Mouse (Mus musculus): ENCODE data around the gene St8sia6.
"Not testable (repeated sequence)": the region's sequence is repeated elsewhere in the genome, so short reads cannot be mapped to it uniquely, and the experiment has no call there.

The St8sia6 gene

GRCm38 (mm10) chr2:13757412-13757811 lies 36.5 kb downstream of the St8sia6 start:
- DNase-seq: no peak

- DNase-seq: no peak
Observed at GRCm38 (mm10) chr2:13755733-13756132, 38.1 kb downstream of the St8sia6 start.

GRCm38 (mm10) chr2:13751691-13752090 lies 42.2 kb downstream of the St8sia6 start:
- DNase-seq: no peak

DNA sequence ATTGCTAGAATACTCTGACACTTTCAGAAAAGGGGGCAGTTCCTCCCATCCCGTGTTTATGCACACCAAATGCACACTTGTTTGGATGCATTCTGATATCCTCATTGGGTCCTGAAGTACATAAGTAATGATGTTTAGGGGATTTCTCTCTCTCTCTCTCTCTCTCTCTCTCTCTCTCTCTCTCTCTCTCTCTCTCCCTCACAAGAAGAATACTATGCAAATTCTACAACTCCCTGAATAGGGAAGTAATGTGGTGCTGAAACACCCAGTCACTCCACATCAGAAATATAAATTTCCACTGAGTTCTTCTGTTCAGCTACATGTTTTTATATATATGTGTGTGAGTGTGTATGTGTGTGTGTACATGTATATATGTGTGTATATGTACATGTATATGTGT lies 43.1 kb downstream of the St8sia6 start:
- DNase-seq: no peak

- DNase-seq: no peak
Observed at GRCm38 (mm10) chr2:13750089-13750488, 43.8 kb downstream of the St8sia6 start.

DNA sequence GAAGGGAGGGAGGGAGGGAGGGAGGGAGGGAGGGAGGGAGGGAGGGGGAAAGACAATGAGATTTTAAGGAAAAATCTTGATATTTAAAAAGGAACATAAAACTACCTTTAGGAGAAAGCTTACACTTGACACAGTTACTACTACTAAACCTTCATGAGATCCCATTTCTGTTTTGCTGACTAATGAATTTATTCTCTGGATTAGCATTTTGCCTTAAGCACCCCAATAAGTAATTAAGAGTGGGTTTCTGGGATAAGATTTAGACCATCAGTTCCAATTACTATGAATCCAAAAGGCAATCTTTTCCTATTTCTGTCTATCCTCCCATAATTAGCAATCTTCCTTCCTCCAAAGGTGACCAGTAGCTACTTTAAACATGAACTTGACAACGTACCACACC lies 44.7 kb downstream of the St8sia6 start:
- no peak for DNase-seq

DNA sequence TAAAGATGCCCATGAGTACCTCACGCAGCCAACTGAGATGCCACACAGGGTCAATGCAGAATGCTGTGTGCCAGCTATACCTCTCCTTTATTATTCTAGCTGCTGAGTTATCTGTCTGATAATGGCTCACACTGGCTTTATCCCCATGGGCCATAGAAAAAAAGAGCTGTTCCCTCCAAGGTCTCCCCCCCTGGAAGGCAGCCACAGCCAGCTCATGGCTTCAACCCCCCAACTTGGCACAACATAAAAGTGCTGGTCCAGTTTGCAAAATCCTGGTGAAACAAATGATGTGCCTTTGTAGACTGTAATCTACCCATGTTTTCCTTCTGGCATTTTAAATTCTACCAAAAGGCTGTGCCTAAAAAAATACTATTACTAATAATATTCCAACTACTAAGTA lies 46.3 kb downstream of the St8sia6 start:
- no peak for DNase-seq

- no peak for DNase-seq
Observed at GRCm38 (mm10) chr2:13746023-13746422, 47.8 kb downstream of the St8sia6 start.

DNA sequence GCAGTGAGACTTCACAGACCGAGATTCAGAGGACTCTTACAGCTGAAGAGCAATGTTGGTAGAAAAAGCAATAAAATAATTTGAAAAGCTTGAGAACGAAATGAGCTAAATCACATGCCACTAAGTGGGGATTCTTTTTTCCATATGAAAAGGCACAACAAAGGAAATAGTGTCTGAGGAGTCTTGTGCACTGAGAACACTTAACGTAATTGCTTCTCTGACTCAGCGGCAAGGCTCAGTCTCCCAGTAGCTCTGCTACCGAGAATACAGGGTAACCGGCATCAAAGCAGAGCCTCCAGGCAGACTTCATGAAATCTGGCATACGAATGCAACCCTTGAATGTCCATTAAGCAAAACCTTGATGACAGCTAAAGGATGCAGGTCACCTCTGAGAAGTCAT lies 55.2 kb downstream of the St8sia6 start:
- DNase-seq: no peak

DNA sequence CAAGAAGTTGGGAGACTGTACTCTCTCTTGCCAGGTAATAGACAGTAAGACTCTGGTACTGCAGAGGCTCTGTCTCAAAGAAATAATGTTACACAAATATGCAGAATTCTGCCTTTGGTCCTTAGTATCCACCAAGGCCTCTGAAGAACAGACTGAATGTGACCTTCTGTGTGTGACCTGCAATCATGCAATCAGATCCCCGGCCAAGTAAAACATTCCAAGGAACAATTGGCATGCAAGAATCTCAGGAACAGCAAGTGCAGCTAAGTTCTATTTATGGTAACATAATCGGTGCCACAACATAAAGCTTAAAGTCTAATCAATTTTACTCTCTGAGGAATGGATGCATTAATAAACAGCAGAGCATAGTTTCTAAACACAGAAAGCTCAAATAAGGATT lies 66.0 kb downstream of the St8sia6 start:
- no peak for DNase-seq

DNA sequence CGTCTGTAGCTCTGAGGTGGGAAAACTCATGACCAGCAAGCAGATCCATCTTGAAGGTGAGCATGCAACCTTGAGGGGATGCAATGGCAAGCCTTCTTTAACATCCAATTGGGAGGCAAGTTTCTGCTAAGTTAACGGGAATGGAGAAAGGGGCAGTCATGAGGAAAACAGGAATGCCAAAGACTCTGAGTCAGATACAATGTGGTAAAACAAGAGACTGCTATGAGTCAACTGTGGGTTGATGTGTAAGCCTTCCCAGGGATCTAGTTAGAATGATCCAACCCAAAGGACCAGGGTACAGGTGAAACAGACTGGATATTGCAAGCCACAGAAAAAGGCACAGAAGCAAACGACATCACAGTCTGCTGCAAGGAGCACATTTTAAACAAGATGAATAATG lies 68.3 kb downstream of the St8sia6 start:
- DNase-seq: no peak

GRCm38 (mm10) chr2:13722241-13722640 lies 71.6 kb downstream of the St8sia6 start:
- no peak for DNase-seq

- no peak for DNase-seq
Observed at GRCm38 (mm10) chr2:13718628-13719185, 75.2 kb downstream of the St8sia6 start.

DNA sequence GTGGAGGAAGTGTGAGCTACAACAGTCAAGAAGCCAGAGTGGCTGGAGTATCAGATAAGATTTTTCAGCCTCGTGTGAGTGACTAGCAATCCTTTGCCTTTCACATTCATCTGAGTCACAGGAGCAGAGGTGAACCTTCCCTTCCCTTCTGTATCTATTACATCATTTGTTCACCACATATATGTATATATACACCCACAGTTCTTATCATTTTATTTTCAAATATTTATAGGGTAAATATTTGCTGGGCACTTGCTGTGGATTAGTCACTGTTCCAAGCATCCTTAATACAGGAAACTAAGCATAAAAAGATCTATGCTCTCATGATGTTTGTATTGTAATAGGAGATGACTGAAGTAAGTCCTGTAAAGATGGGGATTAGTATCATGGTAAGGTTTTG lies 85.1 kb downstream of the St8sia6 start:
- DNase-seq: no peak

- no peak for DNase-seq
Observed at GRCm38 (mm10) chr2:13697514-13697913, 96.3 kb downstream of the St8sia6 start.

DNA sequence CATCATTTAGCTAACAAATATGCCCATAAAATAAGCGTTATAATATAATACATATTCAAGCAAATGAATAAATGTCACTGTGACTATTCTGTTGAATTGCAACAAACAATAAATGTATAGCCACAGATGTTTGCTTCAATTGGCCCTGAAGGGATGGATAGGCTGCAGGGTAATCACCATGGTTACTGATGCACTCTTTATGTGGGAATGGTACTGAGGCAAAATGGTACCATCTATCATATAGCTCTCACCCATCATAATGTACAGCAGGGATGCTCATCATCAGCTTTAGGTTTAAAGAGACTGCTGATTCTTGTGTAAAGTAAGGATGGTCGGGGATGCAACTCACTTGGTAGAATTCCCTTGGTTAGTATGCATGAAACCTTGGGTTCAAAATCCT lies 99.4 kb downstream of the St8sia6 start:
- no peak for DNase-seq

DNA sequence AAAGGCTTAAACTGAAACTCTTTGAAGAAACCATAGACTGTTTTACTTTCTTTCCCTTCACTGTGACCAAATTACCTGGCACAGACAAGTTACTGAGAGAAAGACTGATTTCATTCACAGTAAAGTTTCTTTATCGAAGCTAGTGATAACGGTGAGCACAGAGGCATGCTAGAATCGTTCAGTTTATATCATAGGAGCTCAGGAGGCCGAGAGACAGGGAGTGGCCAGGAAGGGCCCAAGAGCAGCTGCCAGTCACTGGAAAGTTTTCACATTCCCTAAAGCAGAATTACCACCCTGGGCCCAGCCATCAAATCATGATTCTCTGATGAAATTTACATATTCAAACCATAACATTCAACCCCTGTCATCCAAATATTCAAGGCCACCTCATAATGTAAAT lies 109.5 kb downstream of the St8sia6 start:
- no peak for DNase-seq

- DNase-seq: no peak
Observed at GRCm38 (mm10) chr2:13683205-13683570, 110.7 kb downstream of the St8sia6 start.

DNA sequence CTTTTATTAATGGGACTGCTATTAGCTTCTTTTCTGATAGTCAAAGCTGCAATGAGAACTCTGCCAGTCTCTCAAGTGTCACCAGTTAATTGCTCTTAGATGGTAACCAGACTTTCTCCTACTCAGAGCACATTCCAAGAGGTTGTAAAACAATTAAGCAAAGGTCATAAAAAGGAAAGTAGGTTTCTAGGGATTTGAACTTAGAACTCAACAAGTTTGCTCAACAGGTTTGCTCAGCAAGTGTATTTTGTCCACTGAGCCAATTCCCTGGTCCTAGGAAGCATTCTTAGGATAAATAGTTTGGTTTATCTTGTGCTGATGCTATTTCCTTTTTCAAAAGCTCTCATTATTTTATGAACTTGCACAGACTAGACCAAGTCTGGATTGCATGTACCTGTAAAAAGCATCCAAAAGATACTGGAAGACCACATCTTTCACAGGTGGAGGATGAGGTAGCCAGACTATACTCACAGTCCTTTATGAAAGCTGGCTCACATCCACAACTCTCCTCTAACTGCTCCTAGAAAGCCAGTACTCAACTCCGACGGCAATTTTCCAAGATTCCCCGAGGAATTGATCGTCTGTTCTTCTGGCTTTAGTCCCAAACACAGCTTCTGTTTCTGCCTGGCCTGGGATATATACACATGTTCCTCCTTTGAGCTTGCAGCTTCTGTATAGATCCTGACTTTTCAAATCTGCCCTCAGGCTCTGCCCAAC lies 111.2 kb downstream of the St8sia6 start:
- peak in 1 of 2 experiments; percentile 9 for DNase-seq

GRCm38 (mm10) chr2:13672946-13673345 lies 120.9 kb downstream of the St8sia6 start:
- DNase-seq: peak in 1 of 2 experiments; percentile 11

GRCm38 (mm10) chr2:13672426-13672825 lies 121.4 kb downstream of the St8sia6 start:
- DNase-seq: no peak

GRCm38 (mm10) chr2:13634866-13635265 lies 159.0 kb downstream of the St8sia6 start:
- DNase-seq: no peak

DNA sequence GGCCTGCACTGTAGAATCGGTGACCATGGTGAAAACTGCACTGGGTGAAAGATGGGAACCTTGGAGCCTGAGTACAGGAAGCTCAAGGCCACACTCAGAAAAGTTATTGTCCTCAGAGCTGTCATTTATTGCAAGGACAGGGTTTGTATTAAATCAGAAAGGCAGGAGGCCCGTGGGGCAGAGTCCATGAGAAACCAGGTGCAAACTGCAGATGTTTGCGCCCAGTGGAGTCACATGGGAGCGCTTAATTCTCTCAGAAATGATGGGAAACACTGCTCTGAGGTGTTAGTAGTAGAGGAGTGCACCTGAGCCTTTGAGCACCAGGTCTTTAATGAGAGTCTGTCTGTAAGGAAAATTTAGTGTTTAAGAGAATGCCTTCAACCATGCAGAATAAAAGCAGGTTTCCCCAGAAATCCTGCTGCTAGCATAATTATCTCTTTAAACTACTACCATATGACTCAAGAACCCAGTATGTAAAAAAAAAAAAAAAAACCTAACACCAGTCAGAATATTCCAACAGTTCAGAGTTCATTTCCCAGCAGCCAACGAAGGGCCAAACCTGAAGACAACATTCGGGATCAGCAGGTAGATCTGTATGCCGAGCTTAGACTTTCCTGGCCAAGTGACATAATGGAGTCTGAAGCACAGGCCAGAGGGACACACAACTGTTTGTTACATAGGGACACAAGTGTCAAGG lies 163.6 kb downstream of the St8sia6 start:
- no peak for DNase-seq

GRCm38 (mm10) chr2:13603636-13604035 lies 190.2 kb downstream of the St8sia6 start:
- not testable (repeated sequence) for DNase-seq
